Mouse (Mus musculus) right cerebral cortex, postnatal 4 days (tissue): ENCODE results near the gene Kcnj6.
"Not testable (repeated sequence)": the region's sequence is repeated elsewhere in the genome, so short reads cannot be mapped to it uniquely, and the experiment has no call there.

Experiments used
- DNase-seq: peaks from one replicate; pipeline ENCODE4 v3.0.0-alpha.2; 2022

Gene Kcnj6

GRCm38 (mm10) chr16:94845996-94846395 is 151.5 kb downstream of the Kcnj6 start:
- DNase-seq: no peak

- no peak for DNase-seq
Observed at GRCm38 (mm10) chr16:94844769-94845168, 152.7 kb downstream of the Kcnj6 start.

- no peak for DNase-seq
Observed at GRCm38 (mm10) chr16:94839398-94839797, 158.1 kb downstream of the Kcnj6 start.

- DNase-seq: no peak
Observed at GRCm38 (mm10) chr16:94837881-94838280, 159.6 kb downstream of the Kcnj6 start.

- no peak for DNase-seq
Observed at GRCm38 (mm10) chr16:94834502-94834901, 163.0 kb downstream of the Kcnj6 start.

GRCm38 (mm10) chr16:94828166-94828565 is 169.3 kb downstream of the Kcnj6 start:
- DNase-seq: no peak

- DNase-seq: peak; percentile 44
Observed at GRCm38 (mm10) chr16:94827092-94827585, 170.4 kb downstream of the Kcnj6 start.

- DNase-seq: no peak
Observed at GRCm38 (mm10) chr16:94825274-94825673, 172.2 kb downstream of the Kcnj6 start.

- no peak for DNase-seq
Observed at GRCm38 (mm10) chr16:94822611-94823010, 174.9 kb downstream of the Kcnj6 start.

GRCm38 (mm10) chr16:94821610-94822009 is 175.9 kb downstream of the Kcnj6 start:
- no peak for DNase-seq

GRCm38 (mm10) chr16:94816391-94816790 is 181.1 kb downstream of the Kcnj6 start:
- peak; percentile 19 for DNase-seq

- no peak for DNase-seq
Observed at GRCm38 (mm10) chr16:94815891-94816290, 181.6 kb downstream of the Kcnj6 start.

GRCm38 (mm10) chr16:94809286-94809685 is 188.2 kb downstream of the Kcnj6 start:
- not testable (repeated sequence) for DNase-seq

GRCm38 (mm10) chr16:94798241-94798640 is 199.3 kb downstream of the Kcnj6 start:
- no peak for DNase-seq

- no peak for DNase-seq
Observed at GRCm38 (mm10) chr16:94797366-94797765, 200.1 kb downstream of the Kcnj6 start.

- no peak for DNase-seq
Observed at GRCm38 (mm10) chr16:94793041-94793440, 204.5 kb downstream of the Kcnj6 start.

GRCm38 (mm10) chr16:94789958-94790357 is 207.5 kb downstream of the Kcnj6 start:
- no peak for DNase-seq

GRCm38 (mm10) chr16:94788716-94789115 is 208.8 kb downstream of the Kcnj6 start:
- no peak for DNase-seq

GRCm38 (mm10) chr16:94788165-94788564 is 209.3 kb downstream of the Kcnj6 start:
- DNase-seq: peak; percentile 82

GRCm38 (mm10) chr16:94785873-94786272 is 211.6 kb downstream of the Kcnj6 start:
- DNase-seq: no peak

GRCm38 (mm10) chr16:94783696-94784095 is 213.8 kb downstream of the Kcnj6 start:
- peak; percentile 22 for DNase-seq

- DNase-seq: no peak
Observed at GRCm38 (mm10) chr16:94782110-94782946, 215.2 kb downstream of the Kcnj6 start.

GRCm38 (mm10) chr16:94773928-94774327 is 223.6 kb downstream of the Kcnj6 start:
- no peak for DNase-seq

- DNase-seq: no peak
Observed at GRCm38 (mm10) chr16:94767606-94768005, 229.9 kb downstream of the Kcnj6 start.

- no peak for DNase-seq
Observed at GRCm38 (mm10) chr16:94765129-94765528, 232.4 kb downstream of the Kcnj6 start.
